Mouse (Mus musculus) lung, embryonic 16.5 days (tissue): ENCODE data around the gene Hypk. TPM values are rescaled to one million over a fixed set of nuclear protein-coding genes. Genes with fewer than 3 reads are reported as not detected.
"Not testable (repeated sequence)": the region's sequence is repeated elsewhere in the genome, so short reads cannot be mapped to it uniquely, and the experiment has no call there.

Source experiments
- ATAC-seq: fragments of 200-750 bp; cut with Nextera tagmentation; 2 replicates; pipeline ENCODE4 v1.8.0; 2017; ENCODE audit warnings: low read depth, mild to moderate bottlenecking, moderate library complexity
- H3K27ac ChIP-seq: fragments of 300-500 bp; sonication (generic); 2 replicates; pipeline ENCODE4 v1.5.1; 2014; ENCODE audit warnings: mild to moderate bottlenecking, control low read depth, low read length
- H3K27me3 ChIP-seq: fragments of 300-500 bp; sonication (generic); 2 replicates; pipeline ENCODE4 v1.6.1; 2014; ENCODE audit warnings: low read depth, low read length, mixed read lengths; ENCODE audit not compliant: control insufficient read depth, insufficient read depth
- H3K36me3 ChIP-seq: fragments of 300-500 bp; sonication (generic); 2 replicates; pipeline ENCODE4 v1.6.1; 2014; ENCODE audit warnings: low read length; ENCODE audit not compliant: control insufficient read depth, insufficient read depth
- H3K4me1 ChIP-seq: fragments of 300-500 bp; sonication (generic); replicated peaks from 2 replicates; pipeline ENCODE4 v1.6.1; 2014; ENCODE audit warnings: low read length, mixed read lengths; ENCODE audit not compliant: control insufficient read depth, insufficient read depth
- H3K4me2 ChIP-seq: fragments of 300-500 bp; sonication (generic); 2 replicates; pipeline ENCODE4 v1.6.1; 2014; ENCODE audit warnings: low read depth, low read length, control low read depth
- H3K4me3 ChIP-seq: fragments of 300-500 bp; sonication (generic); 2 replicates; pipeline ENCODE4 v1.5.1; 2014; ENCODE audit warnings: mild to moderate bottlenecking, low read length, control low read depth
- H3K9ac ChIP-seq: fragments of 300-500 bp; sonication (generic); 2 replicates; pipeline ENCODE4 v1.6.1; 2014; ENCODE audit warnings: low read length, control low read depth
- H3K9me3 ChIP-seq: fragments of 300-500 bp; sonication (generic); 2 replicates; pipeline ENCODE4 v1.6.1; 2016; ENCODE audit warnings: low read length; ENCODE audit not compliant: control insufficient read depth
- WGBS: fragments of 180-500 bp; shearing (Covaris S2); extraction: QIAGEN DNeasy Blood & Tissue Kit; methylation state at CpG from one replicate; pipeline ENCODE4 v1.1.7; 2014; 5-methylcytosine and 5-hydroxymethylcytosine counted together
- polyA plus RNA-seq: library from polyadenylated mRNA; unstranded; fragments of >200 nt; fragmentation: Nextera tagmentation; extraction: Ambion mirVana; gene quantifications from 2 replicates; pipeline ENCODE4 v1.2.1, GENCODE M21; 2015

Gene Hypk
- polyA plus RNA-seq, 1 experiment from 2014 or later, result 96.5 TPM

DNA sequence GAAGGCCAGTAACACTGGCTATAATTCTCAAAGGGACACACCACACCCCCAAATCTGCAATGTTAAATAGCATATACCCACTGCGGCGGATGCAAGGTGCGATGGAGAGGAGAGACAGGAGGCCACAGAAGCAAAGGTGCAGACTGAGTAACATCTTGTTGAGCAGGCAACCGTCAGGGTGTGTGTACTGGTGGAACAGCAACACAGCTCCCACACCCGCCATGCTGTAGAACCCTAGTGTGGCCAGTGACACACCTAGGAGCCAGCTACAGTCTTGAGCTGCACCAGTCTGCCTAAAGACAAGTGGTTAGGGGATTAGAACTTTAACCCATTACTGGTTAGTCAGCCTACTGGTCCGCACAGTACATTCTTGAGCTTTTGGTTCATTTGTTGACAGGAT, 827 bp downstream of the Hypk start:
- H3K4me2 ChIP-seq, result no peak overlapping the region
- H3K9ac ChIP-seq, result no peak overlapping the region
- no peak for ATAC-seq
- no peaks in the 10 kb centered on the region for H3K27me3 ChIP-seq
- no peak overlapping the region for H3K4me3 ChIP-seq
- 83% methylated on average over 6 of the region's 6 CpGs for WGBS
- H3K9me3 ChIP-seq, result no peaks in the 10 kb centered on the region
- H3K4me1 ChIP-seq, result peaks cover 26% of the 10 kb centered on the region
- peaks cover 5% of the 10 kb centered on the region for H3K36me3 ChIP-seq
- H3K27ac ChIP-seq, result no peak overlapping the region

DNA sequence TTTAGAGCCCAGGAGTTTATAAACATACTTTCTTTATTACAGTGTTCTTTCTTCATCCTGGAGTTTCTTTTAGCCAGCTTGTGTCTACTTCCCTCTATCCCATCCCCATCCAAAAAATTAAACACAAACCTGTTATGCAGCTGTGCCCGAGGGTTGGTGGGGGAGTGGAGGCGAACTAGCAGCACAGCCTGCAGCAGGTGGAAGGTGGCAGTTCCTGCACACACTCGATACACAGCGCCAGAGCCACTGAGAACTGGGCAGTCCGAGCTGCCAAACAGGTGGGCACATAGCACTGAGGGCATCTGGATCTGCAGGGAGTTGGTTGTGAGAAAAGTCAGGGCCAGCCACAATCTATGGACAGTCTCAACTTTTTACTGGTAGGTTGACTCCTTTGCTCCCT, 2.4 kb downstream of the Hypk start:
- H3K9me3 ChIP-seq, result no peaks in the 10 kb centered on the region
- 78% methylated on average over 5 of the region's 5 CpGs for WGBS
- H3K9ac ChIP-seq, result no peak overlapping the region
- peaks cover 22% of the 10 kb centered on the region for H3K4me1 ChIP-seq
- H3K27me3 ChIP-seq, result no peaks in the 10 kb centered on the region
- no peak overlapping the region for H3K4me3 ChIP-seq
- H3K27ac ChIP-seq, result no peak overlapping the region
- ATAC-seq, result no peak
- peaks cover 9% of the 10 kb centered on the region for H3K36me3 ChIP-seq
- H3K4me2 ChIP-seq, result no peak overlapping the region

- H3K27ac ChIP-seq, result peak within 1 kb of the TSS; percentile 80
- ATAC-seq, result peak; percentile 93
- H3K4me1 ChIP-seq, result peaks cover 13% of the 10 kb centered on the region
- no peaks in the 10 kb centered on the region for H3K9me3 ChIP-seq
- WGBS, result 4% methylated on average over 41 of the region's 41 CpGs
- H3K27me3 ChIP-seq, result no peaks in the 10 kb centered on the region
- H3K4me3 ChIP-seq, result peak within 1 kb of the TSS; percentile 75
- peak within 1 kb of the TSS; percentile 75 for H3K4me2 ChIP-seq
- H3K36me3 ChIP-seq, result peaks cover 11% of the 10 kb centered on the region
- peak within 1 kb of the TSS; percentile 85 for H3K9ac ChIP-seq
These were observed 3.9 kb downstream of the Hypk start, which contains the start of gene Serinc4 for GRCm38 (mm10) chr2:121456692-121457642. Gene Serinc4, minus strand, starts transcription at chr2:121456781.

DNA sequence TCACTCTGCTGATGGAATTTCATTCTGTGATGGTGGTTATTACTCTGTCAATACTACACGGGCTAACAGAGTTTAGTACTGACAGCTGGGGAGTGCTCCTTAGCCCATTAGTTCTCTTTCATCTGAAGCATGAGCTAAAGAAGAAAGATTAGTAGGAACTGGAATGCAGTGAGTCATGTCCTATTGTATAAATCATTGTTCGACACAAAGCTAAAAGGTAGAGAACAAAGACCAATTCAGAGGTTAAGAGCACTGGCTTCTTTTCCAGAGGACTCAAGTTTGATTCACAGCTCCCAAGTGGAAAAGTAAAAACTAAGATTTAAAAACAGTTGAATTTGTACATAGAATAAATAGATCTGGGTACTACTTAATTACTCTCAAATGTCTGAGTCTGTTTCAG, 7.0 kb downstream of the Hypk start:
- Histone ChIP-seq H3K4me2 (no peak overlapping the region), H3K4me1 (peaks cover 10% of the 10 kb centered on the region), H3K9me3 (no peaks in the 10 kb centered on the region), H3K36me3 (peaks cover 6% of the 10 kb centered on the region), H3K9ac (no peak overlapping the region), H3K27ac (no peak overlapping the region), H3K27me3 (no peaks in the 10 kb centered on the region), H3K4me3 (no peak overlapping the region)
- no peak for ATAC-seq
- 45% methylated on average over 2 of the region's 2 CpGs for WGBS

GRCm38 (mm10) chr2:121468982-121469381, 15.9 kb downstream of the Hypk start:
- H3K27me3 ChIP-seq, ATAC-seq, H3K4me3 ChIP-seq, H3K36me3 ChIP-seq, H3K27ac ChIP-seq, H3K4me1 ChIP-seq, H3K9ac ChIP-seq, H3K9me3 ChIP-seq, H3K4me2 ChIP-seq: not testable (repeated sequence)
- 60% methylated on average over 1 of the region's 6 CpGs for WGBS

- not testable (repeated sequence) for H3K27ac ChIP-seq, H3K4me3 ChIP-seq, ATAC-seq, H3K4me1 ChIP-seq, H3K9me3 ChIP-seq, H3K27me3 ChIP-seq, H3K36me3 ChIP-seq, H3K9ac ChIP-seq
- 89% methylated on average over 3 of the region's 3 CpGs for WGBS
- peak overlapping the region; percentile 70; the same call in 1 of the 2 replicates for H3K4me2 ChIP-seq
These were observed 19.7 kb downstream of the Hypk start for GRCm38 (mm10) chr2:121472783-121473182.

- not testable (repeated sequence) for H3K36me3 ChIP-seq, H3K9me3 ChIP-seq, H3K4me1 ChIP-seq, H3K27me3 ChIP-seq
- Histone ChIP-seq H3K4me2 (peak within 1 kb of the TSS; percentile 70), H3K27ac (peak within 1 kb of the TSS; percentile 61), H3K4me3 (peak within 1 kb of the TSS; percentile 69), H3K9ac (peak within 1 kb of the TSS; percentile 76)
- peak; percentile 97 for ATAC-seq
- 4% methylated on average over 38 of the region's 41 CpGs for WGBS
These were observed 20.4 kb downstream of the Hypk start, which contains the start of gene Mfap1b for GRCm38 (mm10) chr2:121473301-121474179. Gene Mfap1b, minus strand, starts transcription at chr2:121474067.

GRCm38 (mm10) chr2:121474180-121474535, 21.1 kb downstream of the Hypk start:
- Histone ChIP-seq H3K4me3 (peak overlapping the region; percentile 69), H3K4me2 (peak overlapping the region; percentile 70), H3K27ac (peak overlapping the region; percentile 61), H3K9ac (peak overlapping the region; percentile 76), H3K9me3 (no peaks in the 10 kb centered on the region), H3K36me3 (no peaks in the 10 kb centered on the region), H3K27me3 (no peaks in the 10 kb centered on the region), H3K4me1 (no peaks in the 10 kb centered on the region)
- ATAC-seq, result no peak; the same call in 1 of the 2 replicates
- 28% methylated on average over 8 of the region's 8 CpGs for WGBS

DNA sequence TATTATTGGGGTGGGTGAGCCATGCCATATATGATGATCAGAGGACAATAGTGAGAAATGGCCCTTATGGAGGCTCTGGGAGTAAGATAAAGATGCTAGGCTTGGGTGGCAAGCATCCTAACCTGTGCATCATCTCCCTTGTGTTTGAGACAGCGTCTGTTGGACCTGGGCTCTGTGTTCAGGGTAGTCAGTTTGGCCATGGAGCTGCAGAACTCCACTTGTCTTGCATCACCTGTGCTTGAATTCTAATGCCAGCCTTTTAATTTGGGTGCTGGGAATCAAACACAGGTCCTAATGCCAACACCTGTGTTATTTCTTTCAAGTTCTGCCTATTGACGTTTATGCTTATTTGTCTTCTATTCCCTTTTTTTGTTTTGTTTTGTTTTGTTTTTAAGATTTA, 22.2 kb downstream of the Hypk start:
- H3K4me2 ChIP-seq, H3K9me3 ChIP-seq, H3K4me3 ChIP-seq, H3K9ac ChIP-seq, H3K4me1 ChIP-seq, H3K27me3 ChIP-seq, H3K36me3 ChIP-seq, H3K27ac ChIP-seq, ATAC-seq: not testable (repeated sequence)
- 95% methylated on average over 2 of the region's 2 CpGs for WGBS
